Mouse (Mus musculus) embryo, embryonic 10 days (tissue): ENCODE results near the gene Kdm1b.

Source experiments
- DNase-seq: peaks from one replicate; pipeline ENCODE4 v3.0.0-alpha.2; 2015; ENCODE audit warnings: low spot score

Kdm1b gene

GRCm38 (mm10) chr13:47111185-47111584 lies 67.9 kb downstream of the Kdm1b start:
- DNase-seq = no peak

GRCm38 (mm10) chr13:47112056-47112455 lies 68.8 kb downstream of the Kdm1b start:
- no peak for DNase-seq

GRCm38 (mm10) chr13:47112924-47113323 lies 69.6 kb downstream of the Kdm1b start:
- DNase-seq = no peak

- DNase-seq = no peak
Measured at GRCm38 (mm10) chr13:47116000-47116399, 72.7 kb downstream of the Kdm1b start.

- no peak for DNase-seq
Measured at GRCm38 (mm10) chr13:47121333-47121889, 78.1 kb downstream of the Kdm1b start.

- DNase-seq = peak; percentile 59
Measured at GRCm38 (mm10) chr13:47122537-47123430, 79.5 kb downstream of the Kdm1b start, which contains the start of gene Rnf144b. Gene Rnf144b (plus strand): TSS chr13:47122656.

GRCm38 (mm10) chr13:47124449-47124848 lies 81.2 kb downstream of the Kdm1b start:
- DNase-seq = peak; percentile 19

GRCm38 (mm10) chr13:47124986-47125385 lies 81.7 kb downstream of the Kdm1b start:
- no peak for DNase-seq

GRCm38 (mm10) chr13:47125595-47125994 lies 82.3 kb downstream of the Kdm1b start:
- no peak for DNase-seq

- DNase-seq = no peak
Measured at GRCm38 (mm10) chr13:47129090-47129489, 85.8 kb downstream of the Kdm1b start.

GRCm38 (mm10) chr13:47133058-47133457 lies 89.8 kb downstream of the Kdm1b start:
- no peak for DNase-seq

- no peak for DNase-seq
Measured at GRCm38 (mm10) chr13:47134836-47135235, 91.5 kb downstream of the Kdm1b start.
